Mouse (Mus musculus) small intestine, adult 2 months (tissue): ENCODE measurements around the gene Herpud2.

Experiments used
- CTCF ChIP-seq: fragments of 200-500 bp; IDR thresholded peaks from 2 replicates; pipeline ENCODE4 v1.5.1; 2012; ENCODE audit warnings: low read depth, mild to moderate bottlenecking, control low read depth, inconsistent platforms, low read length, moderate library complexity, mixed read lengths; ENCODE audit not compliant: insufficient replicate concordance, insufficient read length; ENCODE audit errors: extremely low read depth
- POLR2A ChIP-seq: fragments of 200-500 bp; IDR thresholded peaks from 2 replicates; pipeline ENCODE4 v1.6.1; 2012; ENCODE audit warnings: low read depth, mild to moderate bottlenecking, control low read depth, inconsistent platforms, low read length, moderate library complexity

- no peak for TF ChIP-seq POLR2A
- no peak for TF ChIP-seq CTCF
Measured at GRCm38 (mm10) chr9:25058726-25059125, 92.9 kb downstream of the Herpud2 start.
